Mouse (Mus musculus): ENCODE measurements at regions not wholly inside any gene's neighbourhood (a gene's known extent, or its start where the extent isn't known, plus 50 kb on each side); places are given as distances from the start of the nearest gene placed in this dataset.

- no peak for DNase-seq (ENCODE audit: low spot score)
Measured at GRCm38 (mm10) chr1:45575131-45575530, 72.0 kb upstream of the Col5a2 start.

GRCm38 (mm10) chr1:45580466-45580865 lies 77.4 kb upstream of the Col5a2 start:
- DNase-seq (ENCODE audit: low spot score), result no peak

GRCm38 (mm10) chr1:45587351-45588025 lies 84.4 kb upstream of the Col5a2 start:
- no peak for DNase-seq (ENCODE audit: low spot score)

- DNase-seq (ENCODE audit: low spot score), result no peak
Measured at GRCm38 (mm10) chr1:45597316-45597715, 94.2 kb upstream of the Col5a2 start.

- DNase-seq (ENCODE audit: low spot score), result no peak
Measured at GRCm38 (mm10) chr1:45599421-45599820, 96.3 kb upstream of the Col5a2 start.

- DNase-seq (ENCODE audit: low spot score), result no peak
Measured at GRCm38 (mm10) chr1:45600011-45600410, 96.9 kb upstream of the Col5a2 start.

- DNase-seq (ENCODE audit: low spot score), result no peak
Measured at GRCm38 (mm10) chr1:45605571-45605970, 102.5 kb upstream of the Col5a2 start.

- no peak for DNase-seq (ENCODE audit: low spot score)
Measured at GRCm38 (mm10) chr1:45608316-45608715, 105.2 kb upstream of the Col5a2 start.

- DNase-seq (ENCODE audit: low spot score), result no peak
Measured at GRCm38 (mm10) chr1:45619008-45619407, 115.9 kb upstream of the Col5a2 start.

- no peak for DNase-seq (ENCODE audit: low spot score)
Measured at GRCm38 (mm10) chr1:45625921-45626320, 122.8 kb upstream of the Col5a2 start.

- no peak for DNase-seq (ENCODE audit: low spot score)
Measured at GRCm38 (mm10) chr1:45626733-45627132, 123.7 kb upstream of the Col5a2 start.

- DNase-seq (ENCODE audit: low spot score), result no peak
Measured at GRCm38 (mm10) chr1:45627840-45628239, 124.8 kb upstream of the Col5a2 start.

- DNase-seq (ENCODE audit: low spot score), result no peak
Measured at GRCm38 (mm10) chr1:45647301-45647700, 144.2 kb upstream of the Col5a2 start.

- no peak for DNase-seq (ENCODE audit: low spot score)
Measured at GRCm38 (mm10) chr1:45653248-45653647, 141.7 kb upstream of the Wdr75 start.

- no peak for DNase-seq (ENCODE audit: low spot score)
Measured at GRCm38 (mm10) chr1:45663882-45664520, 131.0 kb upstream of the Wdr75 start.

- DNase-seq (ENCODE audit: low spot score), result peak; percentile 26
Measured at GRCm38 (mm10) chr1:45672443-45673156, 122.4 kb upstream of the Wdr75 start.

- no peak for DNase-seq (ENCODE audit: low spot score)
Measured at GRCm38 (mm10) chr1:45675771-45676439, 119.1 kb upstream of the Wdr75 start.

GRCm38 (mm10) chr1:45679964-45680709 lies 114.8 kb upstream of the Wdr75 start:
- DNase-seq (ENCODE audit: low spot score), result no peak

GRCm38 (mm10) chr1:45700893-45701292 lies 94.1 kb upstream of the Wdr75 start:
- no peak for DNase-seq (ENCODE audit: low spot score)

GRCm38 (mm10) chr1:45701516-45701915 lies 93.5 kb upstream of the Wdr75 start:
- DNase-seq (ENCODE audit: low spot score), result no peak

GRCm38 (mm10) chr1:45723369-45723768 lies 71.6 kb upstream of the Wdr75 start:
- no peak for DNase-seq (ENCODE audit: low spot score)

- no peak for DNase-seq (ENCODE audit: low spot score)
Measured at GRCm38 (mm10) chr1:45732958-45733357, 62.0 kb upstream of the Wdr75 start.

Measured in urinary bladder, postnatal 10 days (tissue).